Mouse (Mus musculus) c-Kit-positive CD71-positive TER-119-positive erythroid progenitor cells, embryonic 14.5 days (primary cell): ENCODE measurements around the gene Olfr767.
"Not testable (repeated sequence)": the region's sequence is repeated elsewhere in the genome, so short reads cannot be mapped to it uniquely, and the experiment has no call there.

ENCODE experiments used
- DNase-seq: peaks from one replicate; pipeline ENCODE4 v3.0.0-alpha.2; 2013; ENCODE audit warnings: low spot score

The Olfr767 gene

DNA sequence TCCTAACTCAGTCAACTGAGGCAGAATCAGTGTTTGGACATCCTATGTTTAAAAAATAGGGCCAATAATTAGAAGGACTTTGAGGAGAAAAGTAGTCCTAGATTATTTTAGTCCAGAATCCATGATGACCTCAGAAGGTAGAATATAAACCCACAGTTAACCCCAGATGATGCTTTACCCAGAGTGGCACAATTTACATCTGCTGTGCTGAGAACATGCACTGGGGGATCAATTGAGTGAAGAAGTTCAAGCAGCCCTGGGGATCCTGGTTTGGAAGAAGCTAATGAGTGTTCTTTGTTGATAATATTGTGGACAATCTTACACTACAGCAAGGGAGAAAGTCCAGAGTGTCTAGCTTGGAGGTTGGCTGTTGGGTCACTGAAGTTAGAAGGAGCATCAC, at the start of gene Olfr767:
TSS of gene Olfr767 (minus strand) at position 101 of the 400 bp plus-strand sequence.
- not testable (repeated sequence) for DNase-seq

DNA sequence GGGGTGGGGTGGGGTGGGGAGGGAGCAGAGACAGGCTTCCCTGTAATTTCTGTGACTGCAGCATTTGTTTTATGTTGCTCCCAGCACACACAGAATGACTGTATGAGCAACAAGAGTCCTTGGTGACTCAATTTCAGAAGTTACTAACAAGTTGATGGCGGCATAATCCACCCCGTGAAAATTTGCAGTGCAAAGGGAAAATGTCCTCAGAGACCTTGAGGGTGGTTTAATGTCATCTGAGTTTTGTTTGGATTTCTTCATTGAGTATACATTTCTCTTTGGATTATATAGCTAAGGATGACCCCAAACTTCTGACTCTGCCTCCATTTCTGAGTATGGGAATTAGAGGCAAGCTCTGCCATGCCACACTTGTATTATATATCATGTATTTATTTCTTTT, 35.1 kb upstream of the Olfr767 start, which contains the start of gene Olfr769:
TSS of gene Olfr769 (minus strand) at position 101 of the 400 bp plus-strand sequence.
- DNase-seq: no peak

DNA sequence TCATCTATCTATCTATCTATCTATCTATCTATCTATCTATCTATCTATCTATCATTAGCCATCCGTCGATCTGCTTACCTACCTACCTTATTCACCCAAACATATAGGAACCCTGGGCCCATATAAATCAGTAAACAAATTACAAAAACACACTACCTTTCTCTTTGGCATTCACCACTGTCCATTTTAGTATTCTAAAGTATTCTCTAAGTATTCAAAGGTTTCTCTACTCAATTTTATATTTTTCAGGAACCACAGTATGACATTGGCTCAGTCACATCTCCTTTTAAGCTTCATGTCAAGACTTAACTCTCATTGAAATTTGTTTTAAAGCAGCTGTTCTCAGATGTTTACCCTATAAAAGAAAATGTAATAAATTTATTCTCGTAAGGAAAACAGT, 32.4 kb upstream of the Olfr767 start:
- peak; percentile 4 for DNase-seq

DNA sequence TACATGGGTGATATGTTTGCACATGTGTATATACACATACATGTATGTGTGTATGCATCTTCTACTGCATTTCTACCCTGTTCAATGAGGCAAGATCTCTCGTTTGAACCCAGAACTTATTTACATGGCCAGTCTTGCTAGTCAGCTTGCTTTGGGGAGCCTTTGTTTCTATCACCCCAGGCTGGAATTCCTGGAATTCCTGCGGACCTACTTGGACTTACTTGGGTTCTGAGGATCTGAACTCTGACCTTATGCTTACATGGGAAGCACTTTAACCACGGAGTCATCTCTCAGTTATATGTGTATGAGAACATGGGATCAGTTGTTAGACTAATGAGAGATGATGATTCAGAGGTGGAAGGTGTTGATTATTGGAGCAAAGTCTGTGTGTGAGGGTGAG, 18.5 kb upstream of the Olfr767 start:
- no peak for DNase-seq

DNA sequence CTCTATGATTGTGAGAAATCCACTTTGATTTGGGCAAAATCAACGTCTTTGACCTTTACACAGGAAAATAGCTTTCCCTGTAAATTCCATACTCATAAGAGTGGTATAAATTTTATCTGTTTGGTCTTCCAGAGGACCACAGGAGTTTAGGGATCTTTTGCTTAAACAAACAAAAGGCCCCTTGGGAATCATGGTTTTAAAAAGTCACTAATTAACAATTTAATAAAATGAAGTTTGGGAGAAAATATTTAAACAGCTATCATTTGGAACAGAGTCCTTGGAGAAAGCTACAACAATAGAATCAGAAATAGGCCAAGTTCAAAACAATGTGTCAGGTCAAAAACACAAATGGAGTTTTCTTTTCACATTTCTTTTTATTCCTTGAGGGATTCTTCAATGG, 16.6 kb upstream of the Olfr767 start, which contains the start of gene Olfr768:
TSS of gene Olfr768 (minus strand) at position 101 of the 400 bp plus-strand sequence.
- no peak for DNase-seq

DNA sequence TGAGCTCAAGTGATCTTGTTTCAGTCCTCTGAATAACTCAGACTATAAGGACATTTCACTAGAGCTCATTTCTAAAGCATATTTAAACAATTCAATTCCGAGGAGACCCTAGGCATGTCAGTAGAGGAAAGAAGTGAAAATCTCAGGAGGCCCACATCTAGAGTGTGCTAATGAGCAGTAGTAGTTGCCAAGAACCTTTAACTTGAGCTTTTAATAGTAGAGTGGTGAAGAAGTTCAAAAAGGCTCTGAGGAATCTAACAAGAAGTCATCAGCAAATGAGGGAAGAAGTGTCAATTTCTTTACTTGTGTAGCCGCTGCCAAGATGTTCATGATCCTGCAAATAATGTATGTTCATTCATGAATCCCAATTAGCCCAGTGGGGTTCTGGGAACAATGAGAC, 13.8 kb downstream of the Olfr767 start, which contains the start of gene Olfr766-ps1:
TSS of gene Olfr766-ps1 (minus strand) at position 101 of the 400 bp plus-strand sequence.
- DNase-seq: no peak

DNA sequence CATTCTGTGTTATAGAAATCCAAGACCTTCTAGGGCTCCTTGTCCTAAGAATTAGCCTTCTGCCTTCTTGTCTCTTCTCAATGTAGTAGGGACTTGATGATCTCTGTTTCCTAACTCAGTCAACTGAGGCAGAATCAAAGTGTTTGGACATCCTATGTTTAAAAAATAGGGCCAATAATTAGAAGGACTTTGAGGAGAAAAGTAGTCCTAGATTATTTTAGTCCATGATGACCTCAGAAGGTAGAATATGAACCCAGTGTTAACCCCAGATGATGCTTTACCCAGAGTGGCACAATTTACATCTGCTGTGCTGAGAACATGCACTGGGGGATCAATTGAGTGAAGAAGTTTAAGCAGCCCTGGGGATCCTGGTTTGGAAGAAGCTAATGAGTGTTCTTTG, 32.8 kb downstream of the Olfr767 start, which contains the start of gene Olfr765:
TSS of gene Olfr765 (minus strand) at position 101 of the 400 bp plus-strand sequence.
- not testable (repeated sequence) for DNase-seq

DNA sequence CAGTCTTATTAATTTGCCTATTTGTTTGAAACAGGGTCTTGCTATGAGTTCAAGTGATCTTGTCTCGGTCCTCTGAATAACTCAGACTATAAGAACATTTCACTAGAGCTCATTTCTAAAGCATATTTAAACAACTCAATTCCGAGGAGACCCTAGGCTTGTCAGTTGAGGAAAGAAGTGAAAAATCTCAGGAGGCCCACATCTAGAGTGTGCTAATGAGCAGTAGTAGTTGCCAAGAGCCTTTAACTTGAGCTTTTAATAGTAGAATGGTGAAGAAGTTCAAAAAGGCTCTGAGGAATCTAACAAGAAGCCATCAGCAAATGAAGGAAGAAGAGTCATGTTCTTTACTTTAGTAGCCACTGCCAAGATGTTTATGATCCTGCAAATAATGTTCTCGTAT, 42.9 kb downstream of the Olfr767 start, which contains the start of gene Olfr764-ps1:
TSS of gene Olfr764-ps1 (minus strand) at position 101 of the 400 bp plus-strand sequence.
- DNase-seq: no peak

DNA sequence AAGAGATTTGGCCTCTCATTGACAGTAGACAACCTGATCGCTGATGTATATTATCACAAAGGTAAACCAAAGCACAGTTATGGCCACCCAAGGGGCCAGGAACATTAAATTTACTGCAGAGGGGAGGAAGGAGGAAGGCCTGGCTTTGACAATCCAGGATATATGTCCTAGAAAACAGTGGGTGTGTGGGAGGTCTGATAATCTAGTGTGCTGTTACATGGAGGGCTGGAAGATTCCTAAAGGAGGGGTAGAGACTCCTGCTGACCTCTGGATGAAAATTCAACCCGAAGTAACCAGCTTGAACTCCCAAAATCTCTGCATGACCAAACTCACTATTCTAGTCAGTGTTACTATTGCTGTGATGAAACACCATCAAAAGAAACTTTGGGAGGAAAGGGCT, 54.4 kb downstream of the Olfr767 start:
- no peak for DNase-seq

DNA sequence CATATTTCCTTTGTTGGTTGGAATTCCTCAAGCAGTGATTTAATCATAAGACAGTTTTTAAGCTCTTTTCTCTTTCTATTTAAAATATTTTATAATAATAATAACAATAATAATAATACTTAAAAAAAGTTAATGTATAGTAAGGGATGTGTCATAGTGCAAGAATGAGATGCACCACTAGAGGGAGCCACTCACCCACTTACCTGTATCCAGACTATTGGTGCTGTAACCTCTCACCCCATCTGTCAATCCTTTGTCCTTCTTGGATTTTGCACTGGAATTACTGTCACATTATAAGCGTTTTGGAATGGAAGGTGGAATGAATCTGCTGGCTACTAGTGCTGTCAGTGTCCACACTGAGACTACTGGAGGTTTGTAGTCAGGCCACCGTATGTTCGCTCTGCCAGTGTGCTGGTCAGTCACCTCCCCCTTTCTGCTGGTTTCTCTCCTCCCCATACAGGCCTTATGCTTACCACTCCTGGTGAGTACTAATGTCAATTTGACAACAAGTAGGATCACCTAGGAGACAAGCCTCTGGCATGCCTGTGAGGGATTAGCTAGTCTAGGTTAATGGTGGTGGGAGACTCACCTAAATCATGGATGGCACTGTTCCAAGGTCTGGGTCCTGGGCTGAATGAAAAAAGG, 56.6 kb downstream of the Olfr767 start:
- DNase-seq: peak; percentile 42
